Mouse (Mus musculus) urinary bladder, postnatal 25 days (tissue): Measurements from ENCODE around the gene Gm49369.
"Not testable (repeated sequence)": the region's sequence is repeated elsewhere in the genome, so short reads cannot be mapped to it uniquely, and the experiment has no call there.

Source experiments
- DNase-seq: peaks from one replicate; pipeline ENCODE4 v3.0.0; 2022; ENCODE audit warnings: low spot score

Gene Gm49369

GRCm38 (mm10) chr7:142328507-142328906 is 54.0 kb downstream of the Gm49369 start:
- no peak for DNase-seq

- peak; percentile 28 for DNase-seq
These were observed 55.6 kb downstream of the Gm49369 start for GRCm38 (mm10) chr7:142326714-142327445.

GRCm38 (mm10) chr7:142323396-142324117 is 58.9 kb downstream of the Gm49369 start:
- no peak for DNase-seq

GRCm38 (mm10) chr7:142322641-142323040 is 59.8 kb downstream of the Gm49369 start:
- DNase-seq, result no peak

- DNase-seq, result not testable (repeated sequence)
These were observed 60.7 kb downstream of the Gm49369 start for GRCm38 (mm10) chr7:142321637-142322306.
